Mouse (Mus musculus): ENCODE results near the gene Trim37. TPM values are rescaled to one million over a fixed set of nuclear protein-coding genes. Genes with fewer than 3 reads are reported as not detected.

Trim37 gene
- polyA plus RNA-seq, 1 experiment = 119 TPM

DNA sequence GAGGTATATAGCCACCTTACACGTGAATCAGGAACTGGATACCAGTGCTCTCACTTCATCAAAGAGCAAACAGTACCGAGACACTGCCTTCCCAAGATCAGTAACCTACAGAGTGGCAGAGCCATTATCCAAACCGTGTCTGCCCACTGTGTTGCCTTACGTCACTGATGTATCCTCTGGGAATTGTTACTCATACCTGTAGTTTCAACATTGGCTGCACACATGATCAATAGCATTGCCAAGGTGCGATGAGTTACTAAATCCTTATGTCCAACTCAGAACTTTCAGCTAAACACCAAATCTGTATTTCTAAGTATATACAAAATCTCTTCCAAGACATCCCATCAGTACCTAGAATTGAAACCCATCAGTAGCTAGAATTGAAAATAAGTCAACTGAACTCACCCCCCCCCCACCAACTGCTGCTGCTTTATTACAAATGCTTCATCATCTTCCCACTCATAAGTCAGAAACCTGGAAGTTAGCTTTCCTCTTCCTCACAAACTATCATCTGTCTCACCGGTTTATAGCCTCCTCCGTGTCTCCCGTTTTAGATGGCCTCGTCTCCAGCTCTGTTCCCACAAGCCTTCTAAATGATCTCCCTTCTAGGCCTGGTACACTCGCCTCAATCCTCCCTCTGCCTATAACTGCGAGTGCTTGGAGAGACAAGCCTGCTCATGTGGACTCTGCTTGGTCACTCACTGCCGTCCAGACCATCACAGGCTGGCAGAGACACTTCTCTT lies 108.0 kb downstream of the Trim37 start:
- H3K27me3 ChIP-seq (ENCODE audit: control insufficient read depth, insufficient read depth, low read length) = no peaks in the 10 kb centered on the region; the same call in 1 of the 2 replicates
- DNase-seq = no peak
- 91% methylated on average over 12 of the region's 12 CpGs for WGBS
- H3K4me3 ChIP-seq (replicated peaks; ENCODE audit: insufficient read depth, low read depth, low read length) = no peak overlapping the region
- H3K27ac ChIP-seq (ENCODE audit: insufficient read depth, low read length) = no peak overlapping the region
- no peaks in the 10 kb centered on the region for H3K4me1 ChIP-seq (ENCODE audit: control insufficient read depth, insufficient read depth, low read length)
- TF ChIP-seq CTCF (IDR thresholded peaks at IDR 0.05; ENCODE audit: borderline replicate concordance, insufficient read depth, low read depth, low read length) = no peak
- TF ChIP-seq POLR2A (IDR thresholded peaks at IDR 0.05; ENCODE audit: borderline replicate concordance, insufficient read depth, low read length) = no peak

- 66% methylated on average over 5 of the region's 5 CpGs for WGBS
- no peak overlapping the region for H3K27ac ChIP-seq (ENCODE audit: insufficient read depth, low read length)
- no peak for TF ChIP-seq POLR2A (IDR thresholded peaks at IDR 0.05; ENCODE audit: borderline replicate concordance, insufficient read depth, low read length)
- TF ChIP-seq CTCF (IDR thresholded peaks at IDR 0.05; ENCODE audit: borderline replicate concordance, insufficient read depth, low read depth, low read length) = no peak
- no peak overlapping the region for H3K4me3 ChIP-seq (replicated peaks; ENCODE audit: insufficient read depth, low read depth, low read length)
- no peaks in the 10 kb centered on the region for H3K4me1 ChIP-seq (ENCODE audit: control insufficient read depth, insufficient read depth, low read length)
- no peaks in the 10 kb centered on the region; the same call in 1 of the 2 replicates for H3K27me3 ChIP-seq (ENCODE audit: control insufficient read depth, insufficient read depth, low read length)
- no peak for DNase-seq
Observed at GRCm38 (mm10) chr11:87235486-87235872, 108.6 kb downstream of the Trim37 start.

- no peak for DNase-seq
- 86% methylated on average over 7 of the region's 7 CpGs for WGBS
- H3K4me1 ChIP-seq (ENCODE audit: control insufficient read depth, insufficient read depth, low read length) = no peaks in the 10 kb centered on the region
- H3K27me3 ChIP-seq (ENCODE audit: control insufficient read depth, insufficient read depth, low read length) = no peaks in the 10 kb centered on the region; the same call in 1 of the 2 replicates
- TF ChIP-seq POLR2A (IDR thresholded peaks at IDR 0.05; ENCODE audit: borderline replicate concordance, insufficient read depth, low read length) (no peak), CTCF (IDR thresholded peaks at IDR 0.05; ENCODE audit: borderline replicate concordance, insufficient read depth, low read depth, low read length) (no peak)
- no peak overlapping the region for H3K27ac ChIP-seq (ENCODE audit: insufficient read depth, low read length)
- no peak overlapping the region for H3K4me3 ChIP-seq (replicated peaks; ENCODE audit: insufficient read depth, low read depth, low read length)
Observed at GRCm38 (mm10) chr11:87238891-87239530, 112.1 kb downstream of the Trim37 start.

- 75% methylated on average over 15 of the region's 15 CpGs for WGBS
- Histone ChIP-seq H3K27me3 (ENCODE audit: control insufficient read depth, insufficient read depth, low read length) (no peaks in the 10 kb centered on the region; the same call in 1 of the 2 replicates), H3K4me1 (ENCODE audit: control insufficient read depth, insufficient read depth, low read length) (no peaks in the 10 kb centered on the region), H3K4me3 (replicated peaks; ENCODE audit: insufficient read depth, low read depth, low read length) (no peak overlapping the region), H3K27ac (ENCODE audit: insufficient read depth, low read length) (no peak overlapping the region)
- DNase-seq = no peak
- TF ChIP-seq CTCF (IDR thresholded peaks at IDR 0.05; ENCODE audit: borderline replicate concordance, insufficient read depth, low read depth, low read length) (no peak), POLR2A (IDR thresholded peaks at IDR 0.05; ENCODE audit: borderline replicate concordance, insufficient read depth, low read length) (no peak)
Observed at GRCm38 (mm10) chr11:87240141-87240832, 113.4 kb downstream of the Trim37 start.

DNA sequence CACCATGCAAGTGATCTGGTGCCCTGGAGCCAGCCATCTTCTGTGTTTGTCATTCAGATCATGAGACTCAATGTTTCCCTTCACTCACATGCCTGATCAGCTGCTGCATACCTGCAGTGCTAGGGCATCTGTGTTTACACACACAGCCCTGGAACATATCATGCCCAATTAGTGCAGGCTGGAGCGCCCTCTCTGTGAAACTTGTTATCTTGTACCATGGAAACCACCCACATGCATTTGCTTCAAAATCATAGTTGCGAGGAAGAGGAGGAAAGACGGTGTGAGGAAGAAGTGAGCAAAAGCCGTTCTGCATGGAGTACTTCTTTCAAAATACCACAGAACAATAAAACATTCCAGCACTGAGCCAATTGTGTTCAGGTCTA lies 113.9 kb downstream of the Trim37 start:
- 93% methylated on average over 4 of the region's 4 CpGs for WGBS
- DNase-seq = no peak
- Histone ChIP-seq H3K27me3 (ENCODE audit: control insufficient read depth, insufficient read depth, low read length) (no peaks in the 10 kb centered on the region; the same call in 1 of the 2 replicates), H3K4me3 (replicated peaks; ENCODE audit: insufficient read depth, low read depth, low read length) (no peak overlapping the region), H3K4me1 (ENCODE audit: control insufficient read depth, insufficient read depth, low read length) (no peaks in the 10 kb centered on the region), H3K27ac (ENCODE audit: insufficient read depth, low read length) (no peak overlapping the region)
- TF ChIP-seq POLR2A (IDR thresholded peaks at IDR 0.05; ENCODE audit: borderline replicate concordance, insufficient read depth, low read length) (no peak), CTCF (IDR thresholded peaks at IDR 0.05; ENCODE audit: borderline replicate concordance, insufficient read depth, low read depth, low read length) (no peak)

GRCm38 (mm10) chr11:87241256-87241655 lies 114.4 kb downstream of the Trim37 start:
- H3K27ac ChIP-seq (ENCODE audit: insufficient read depth, low read length) = no peak overlapping the region

DNA sequence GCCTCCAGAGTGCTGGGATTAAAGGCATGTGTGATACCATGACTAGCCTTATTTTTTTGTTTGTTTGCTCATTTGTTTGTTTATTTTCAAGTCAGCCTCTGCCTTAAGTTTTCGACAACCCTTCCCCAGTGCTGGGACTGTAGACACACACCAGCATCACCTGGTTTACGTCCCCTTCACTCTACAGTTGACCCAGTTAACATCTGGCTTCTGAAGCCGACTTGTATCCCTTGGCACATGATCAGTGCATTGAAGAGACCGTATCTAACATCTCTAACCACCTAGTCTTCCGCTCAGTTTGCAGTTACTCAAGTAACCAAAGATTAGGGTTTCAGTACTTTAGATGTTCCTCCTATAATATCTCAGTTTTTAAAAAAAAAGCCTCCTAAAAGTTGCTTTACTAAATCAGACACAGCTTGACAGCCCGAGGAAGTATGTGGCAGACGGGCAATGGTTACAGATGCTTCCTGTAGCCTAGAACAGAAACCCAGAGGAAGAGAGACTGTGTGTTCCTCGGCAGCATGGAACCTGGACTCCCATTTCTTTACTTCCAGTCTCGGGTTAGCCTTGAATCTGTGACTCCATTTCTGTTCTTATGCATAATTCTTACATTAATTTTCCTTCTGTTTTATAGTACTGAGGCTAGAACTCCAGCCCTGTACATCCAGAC lies 118.4 kb downstream of the Trim37 start:
- H3K4me3 ChIP-seq (replicated peaks; ENCODE audit: insufficient read depth, low read depth, low read length) = no peak overlapping the region
- no peak for DNase-seq
- H3K4me1 ChIP-seq (ENCODE audit: control insufficient read depth, insufficient read depth, low read length) = peaks cover 3% of the 10 kb centered on the region; the same call in 1 of the 2 replicates
- TF ChIP-seq POLR2A (IDR thresholded peaks at IDR 0.05; ENCODE audit: borderline replicate concordance, insufficient read depth, low read length) (no peak), CTCF (IDR thresholded peaks at IDR 0.05; ENCODE audit: borderline replicate concordance, insufficient read depth, low read depth, low read length) (no peak)
- no peaks in the 10 kb centered on the region for H3K27me3 ChIP-seq (ENCODE audit: control insufficient read depth, insufficient read depth, low read length)
- no peak overlapping the region for H3K27ac ChIP-seq (ENCODE audit: insufficient read depth, low read length)
- WGBS = 84% methylated on average over 9 of the region's 9 CpGs

More at GRCm38 (mm10) chr11:87241256-87241655, 114.4 kb downstream of the Trim37 start:
- no peak overlapping the region for H3K4me3 ChIP-seq (replicated peaks; ENCODE audit: insufficient read depth, low read depth, low read length)
- no peak for TF ChIP-seq CTCF (IDR thresholded peaks at IDR 0.05; ENCODE audit: borderline replicate concordance, insufficient read depth, low read depth, low read length)
- TF ChIP-seq POLR2A (IDR thresholded peaks at IDR 0.05; ENCODE audit: borderline replicate concordance, insufficient read depth, low read length) = no peak
- H3K4me1 ChIP-seq (ENCODE audit: control insufficient read depth, insufficient read depth, low read length) = no peaks in the 10 kb centered on the region
- 64% methylated on average over 7 of the region's 7 CpGs for WGBS
- no peak for DNase-seq
- H3K27me3 ChIP-seq (ENCODE audit: control insufficient read depth, insufficient read depth, low read length) = no peaks in the 10 kb centered on the region; the same call in 1 of the 2 replicates

All from cerebellum, adult 2 months (tissue).